Mouse (Mus musculus) gastrocnemius, postnatal 25 days (tissue): ENCODE measurements around the gene Cep41. TPM values are rescaled to one million over a fixed set of nuclear protein-coding genes. Genes with fewer than 3 reads are reported as not detected.

Experiments
- DNase-seq: peaks from one replicate; pipeline ENCODE4 v3.0.0; 2022
- microRNA-seq, 2 experiments: library from miRNA; unstranded; fragments of <30 nt; microRNA quantifications; one replicate each; pipeline ENCODE4 v1.2.0; 2021; ENCODE audit warnings: borderline replicate concordance in 2 of 2
- total RNA-seq, 2 experiments: library from RNA; stranded (reverse); gene quantifications; 1 replicate in 1 of 2; 2 replicates in 1 of 2; pipeline ENCODE4 v1.2.3; 2021

Cep41 gene
- total RNA-seq, 2 experiments from 2014 or later = 1.4 to 2.1 TPM

DNA sequence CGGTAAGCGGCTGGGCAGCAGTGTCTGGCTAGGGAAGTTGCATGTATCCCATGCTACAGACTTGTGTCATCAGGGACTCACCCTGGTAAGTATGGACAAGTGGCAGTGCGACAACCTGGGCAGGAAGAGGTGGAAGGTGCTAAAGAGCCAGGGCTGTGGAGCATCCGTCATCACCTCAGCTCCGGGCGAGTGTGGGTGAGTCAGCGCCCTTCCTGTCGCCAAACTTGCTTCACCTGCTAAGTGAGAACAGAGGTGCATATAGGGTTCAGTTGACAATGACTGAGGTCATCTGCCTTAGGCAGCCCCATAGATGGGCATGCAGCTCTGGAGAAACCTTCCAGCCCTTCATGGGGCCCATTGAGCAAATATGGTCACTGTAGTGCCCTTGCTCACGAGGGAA lies 68.8 kb downstream of the Cep41 start:
- no peak for DNase-seq

- DNase-seq = no peak
These were observed 71.6 kb downstream of the Cep41 start for GRCm38 (mm10) chr6:30621986-30622389.

DNA sequence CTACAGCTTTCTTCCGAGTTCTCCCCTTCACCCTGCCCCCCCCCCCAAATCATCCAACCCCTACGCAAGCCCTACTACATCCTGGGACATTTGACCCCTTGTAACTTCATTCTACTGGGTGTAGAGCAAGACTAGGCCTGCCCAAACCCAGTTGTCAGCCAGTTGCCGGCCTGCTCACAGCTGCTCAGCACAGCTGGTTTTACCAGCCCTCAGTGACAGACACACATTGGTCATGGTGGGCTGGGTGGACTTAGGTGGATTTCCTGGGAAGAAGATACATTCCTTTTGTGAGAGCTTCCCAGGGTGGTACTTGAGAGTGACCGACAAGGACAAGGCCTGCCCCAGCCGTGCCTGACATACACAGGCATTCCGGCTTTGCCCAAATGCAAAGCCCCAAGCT lies 72.6 kb downstream of the Cep41 start:
- DNase-seq = peak; percentile 25

DNA sequence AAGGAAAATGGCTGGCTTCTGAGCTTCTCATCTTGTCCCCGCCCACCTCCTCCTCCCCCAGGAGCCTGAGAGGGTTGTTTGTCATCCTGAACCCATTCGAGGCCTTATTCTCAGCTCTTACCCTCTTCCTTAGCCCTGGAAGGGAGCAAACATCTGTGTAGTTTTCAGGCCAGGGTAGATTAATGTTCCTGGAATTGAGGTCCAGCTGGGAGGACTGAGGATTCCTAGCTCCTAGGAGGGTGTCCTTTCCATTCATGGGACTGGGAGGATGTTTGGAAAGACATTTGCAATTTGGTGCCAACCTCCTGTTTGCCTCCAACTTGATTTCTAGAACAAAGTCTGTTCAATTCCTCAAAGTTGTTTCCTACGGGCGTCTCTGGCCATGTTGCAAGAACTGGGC lies 73.0 kb downstream of the Cep41 start:
- peak; percentile 57 for DNase-seq

DNA sequence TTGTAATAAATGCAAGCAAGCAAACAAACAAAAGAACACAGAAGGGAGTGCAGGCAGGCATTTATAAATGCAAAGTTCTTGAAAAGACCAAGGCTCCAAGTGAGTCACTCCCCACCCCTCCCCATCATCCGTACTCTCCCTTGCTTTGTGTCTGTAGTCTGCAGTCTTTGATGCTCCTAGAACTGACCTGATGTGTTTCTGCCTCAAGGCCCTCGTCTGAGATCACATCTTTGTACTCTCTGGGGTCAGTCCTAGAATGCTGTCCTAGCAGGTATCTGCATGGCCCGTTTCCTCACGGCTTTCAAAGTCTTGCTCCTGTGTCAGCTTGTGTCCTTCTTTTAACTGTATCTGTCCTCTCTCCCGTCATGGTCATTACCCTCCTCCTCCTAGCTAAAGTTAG lies 73.9 kb downstream of the Cep41 start:
- no peak for DNase-seq

DNA sequence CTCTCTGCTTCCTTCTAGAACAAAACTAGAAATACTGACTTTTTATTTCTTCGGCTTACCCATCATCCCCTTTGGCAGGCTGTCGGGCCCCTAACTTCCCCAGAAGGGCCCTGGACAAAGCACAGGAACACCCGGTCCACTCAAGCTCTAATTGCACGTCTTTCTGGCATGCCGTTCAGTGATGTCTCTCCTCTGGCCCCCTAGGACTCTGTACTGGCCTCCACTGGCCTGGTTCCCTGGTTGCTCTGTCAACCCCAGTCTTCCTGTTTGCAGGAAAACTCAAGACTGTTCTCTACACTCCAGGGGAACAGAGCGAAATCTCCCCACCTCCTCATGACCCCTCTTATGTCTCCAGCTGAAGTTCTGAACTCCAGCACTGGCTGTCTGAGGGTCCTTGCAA lies 74.8 kb downstream of the Cep41 start:
- DNase-seq = peak; percentile 41

GRCm38 (mm10) chr6:30617959-30618590 lies 75.5 kb downstream of the Cep41 start:
- DNase-seq = no peak

DNA sequence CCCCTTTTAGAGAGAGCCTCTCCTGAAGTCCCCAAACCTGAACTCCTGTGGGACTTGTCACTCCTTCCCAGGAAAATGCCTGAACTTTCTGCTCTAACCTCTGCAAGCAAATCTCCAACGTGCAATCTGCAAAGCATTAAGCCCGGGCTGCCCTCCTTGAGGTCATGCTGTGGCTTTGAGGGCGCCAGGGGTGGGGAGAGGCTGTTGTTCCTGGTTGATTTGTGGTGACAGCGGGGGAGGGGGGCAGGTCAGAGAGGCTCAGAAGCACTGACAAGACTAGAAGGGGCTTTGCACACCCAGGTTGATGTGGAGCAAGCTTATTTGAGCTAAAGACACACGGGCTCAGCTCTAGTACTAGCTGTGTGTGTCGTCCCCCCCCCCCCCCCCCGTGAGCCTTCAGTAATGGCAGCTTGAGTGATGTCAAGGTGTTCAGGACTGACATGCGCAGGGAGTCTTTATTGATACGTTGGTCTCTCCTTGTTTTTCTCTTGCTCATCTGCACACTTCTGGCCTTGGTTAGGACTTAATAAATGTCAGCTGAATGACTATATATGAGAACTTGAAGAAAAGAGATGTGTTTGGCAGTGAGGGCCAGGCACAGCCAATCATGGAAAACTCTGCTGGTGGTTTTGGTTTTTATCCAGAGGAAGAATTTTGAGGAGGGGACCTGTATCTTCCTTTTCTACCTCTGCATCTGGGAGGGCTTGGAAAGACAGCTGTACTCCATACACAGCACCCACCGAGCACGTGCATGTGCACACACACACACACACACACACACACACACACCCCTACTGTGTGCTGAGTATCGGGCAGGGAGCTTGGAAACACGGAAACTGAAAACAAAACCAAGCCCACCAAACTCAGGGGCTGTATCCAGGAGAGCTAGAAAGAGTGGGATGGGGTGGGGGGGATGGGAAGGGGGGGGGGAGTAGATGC lies 76.3 kb downstream of the Cep41 start:
- no peak for DNase-seq

DNA sequence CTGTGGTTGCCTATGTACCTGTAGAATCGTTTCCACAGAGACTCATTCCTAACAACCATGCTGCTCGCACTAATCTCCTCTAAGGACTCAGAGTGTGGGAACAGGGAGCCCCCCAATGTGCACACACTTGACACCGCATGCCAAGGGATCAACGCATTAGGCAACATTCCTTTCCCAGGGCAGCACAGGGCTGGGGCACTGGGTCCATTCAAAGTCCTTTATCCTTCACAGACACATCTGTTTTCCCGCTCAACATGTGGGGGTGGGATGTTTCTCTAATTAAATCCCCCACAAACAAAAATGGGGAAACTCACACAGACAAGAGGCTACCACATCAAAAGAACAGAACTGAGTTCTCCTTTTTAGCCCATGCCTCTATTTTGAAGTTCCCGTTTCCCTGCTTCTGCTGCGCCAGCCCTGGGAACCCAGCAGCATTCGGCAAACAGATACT lies 77.0 kb downstream of the Cep41 start:
- DNase-seq = no peak

GRCm38 (mm10) chr6:30615741-30616140 lies 77.8 kb downstream of the Cep41 start:
- no peak for DNase-seq

- no peak for DNase-seq
These were observed 79.3 kb downstream of the Cep41 start for GRCm38 (mm10) chr6:30614251-30614650.

DNA sequence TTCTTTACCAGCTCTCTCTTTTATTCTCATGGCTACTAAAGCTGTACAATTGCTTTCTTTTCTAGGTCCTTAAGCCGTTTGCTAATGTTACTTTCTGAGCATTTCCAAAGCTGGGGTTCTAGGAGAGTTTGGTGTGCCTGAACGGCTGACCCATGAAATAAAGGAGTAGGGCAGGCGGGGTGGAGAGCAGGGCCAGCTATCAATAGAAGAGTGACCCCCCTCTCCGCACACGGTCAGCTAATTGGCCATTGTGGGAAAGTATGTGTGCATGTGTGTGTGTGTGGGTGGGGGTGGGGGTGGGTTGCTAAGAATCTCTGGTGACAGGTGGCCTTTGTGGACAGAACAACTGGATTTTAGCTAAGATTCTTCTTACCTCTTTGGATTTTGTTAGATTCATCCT lies 82.3 kb downstream of the Cep41 start:
- no peak for DNase-seq

DNA sequence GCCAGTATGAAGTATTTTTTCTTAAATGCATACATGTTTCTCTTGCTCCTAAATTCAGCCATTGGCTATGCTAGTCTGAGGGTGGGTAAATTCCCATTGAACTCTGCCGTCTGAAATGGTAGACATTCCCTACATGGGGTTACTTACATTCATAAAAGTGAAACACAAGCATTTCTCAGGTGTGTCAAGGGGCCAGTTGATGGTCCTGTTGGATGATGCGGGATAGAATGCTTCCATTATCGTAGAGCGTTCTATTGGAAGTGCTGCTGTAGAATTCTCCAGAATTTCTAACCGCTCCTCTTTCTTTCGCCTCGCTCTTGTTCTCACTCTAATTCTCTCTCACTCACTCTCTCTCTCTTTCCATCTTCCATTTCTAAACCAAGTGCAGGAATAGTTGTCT lies 82.8 kb downstream of the Cep41 start, which contains the start of gene Cpa5:
Cpa5 (plus strand) TSS at position 301 of the 400 bp plus-strand sequence.
- DNase-seq = no peak

DNA sequence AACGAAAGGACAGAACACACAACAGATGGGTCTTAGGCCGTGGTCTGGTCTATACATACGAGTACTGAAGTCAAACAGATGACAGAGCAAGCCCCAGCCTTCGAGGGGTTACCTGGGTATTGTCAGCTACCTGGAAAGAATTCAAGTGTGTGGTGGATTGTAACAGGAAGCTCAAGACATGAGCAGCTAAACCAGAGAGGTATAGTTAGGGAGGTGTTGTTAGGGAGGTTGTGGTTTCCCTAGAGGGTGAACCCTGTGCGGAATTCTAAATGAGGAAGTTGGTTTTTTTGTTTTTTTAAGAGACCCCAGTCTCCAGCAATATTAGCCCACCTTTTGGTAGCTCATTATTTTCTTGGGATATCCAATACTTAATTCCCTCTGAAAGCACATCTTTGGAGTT lies 87.9 kb downstream of the Cep41 start:
- DNase-seq = no peak

DNA sequence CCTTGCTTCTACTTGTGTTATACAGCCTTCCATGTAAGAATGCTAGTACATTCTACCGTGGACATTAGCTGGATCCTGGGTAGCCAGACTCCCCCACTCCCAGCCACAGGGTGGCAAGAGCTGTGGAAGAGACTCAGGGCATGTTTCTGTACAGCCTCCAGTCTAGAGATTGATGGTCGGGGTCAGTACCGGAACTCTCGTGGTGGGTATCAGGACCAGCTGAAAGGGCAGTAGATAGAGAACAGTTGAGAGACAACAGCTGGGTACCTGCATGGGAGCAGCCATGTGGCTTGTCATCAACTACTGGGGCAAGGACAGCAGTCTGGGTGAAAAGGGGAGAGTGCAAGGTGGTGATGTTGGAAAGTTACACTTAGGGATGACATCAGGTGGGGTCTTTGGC lies 88.4 kb downstream of the Cep41 start:
- DNase-seq = no peak

DNA sequence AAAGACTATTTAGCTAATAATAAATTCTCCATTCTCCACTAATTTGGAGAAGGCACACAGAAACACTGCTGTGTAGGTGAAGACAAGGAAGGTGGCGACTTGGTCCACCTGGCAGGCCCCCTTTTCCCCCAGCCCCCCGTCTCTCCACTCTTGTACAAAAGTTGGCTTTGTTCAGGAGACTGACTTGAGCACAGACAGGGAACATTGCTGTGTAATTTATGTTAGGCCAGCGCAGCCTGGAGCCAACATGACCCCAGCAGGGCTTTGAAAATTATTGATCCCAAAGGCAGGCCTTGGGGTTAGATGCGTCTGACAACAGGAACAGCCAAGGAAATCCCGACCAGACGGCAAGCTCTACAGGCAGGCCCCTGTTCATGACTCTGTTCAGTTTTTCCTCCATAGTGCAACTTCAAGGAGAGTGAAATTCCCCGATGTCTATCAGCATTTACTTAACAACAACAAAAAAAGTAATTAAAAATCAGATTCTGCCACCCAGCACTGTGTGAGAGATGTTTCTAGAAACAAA lies 89.1 kb downstream of the Cep41 start:
- DNase-seq = no peak

Small RNA genes lying within 50 kb of the gene (microRNA-seq; reads per million reads assigned to microRNA genes)
- 18,291 to 18,440 reads per million in 2 experiments for gene Mir335

Other genes starting within 250 kb of the Cep41 start
- gene Tmem209, start 184.0 kb downstream of the Cep41 start, total RNA-seq = 1 to 10 TPM; 7.4 to 9.1 TPM
- under 1 TPM in 1 of 2 experiments, not detected in 1; 0.54 TPM for gene Ssmem1, start 183.9 kb downstream of the Cep41 start, total RNA-seq
- gene Cpa2, start 152.2 kb downstream of the Cep41 start, total RNA-seq = not detected
- not detected for gene Cpa4, start 125.4 kb downstream of the Cep41 start, total RNA-seq
- not detected for gene Cpa5, start 82.7 kb downstream of the Cep41 start, total RNA-seq
- not detected for gene Cpa1, start 54.5 kb downstream of the Cep41 start, total RNA-seq
- gene Mest, start 29.8 kb upstream of the Cep41 start, total RNA-seq = 10 to 100 TPM; 10.5 to 19.9 TPM
- gene Copg2, start 203.0 kb upstream of the Cep41 start, total RNA-seq = 10 to 100 TPM; 15.6 to 19.9 TPM
- not detected for gene Tsga13, start 221.8 kb upstream of the Cep41 start, total RNA-seq